Mouse (Mus musculus): Measurements from ENCODE around the gene Lpcat3.

DNA sequence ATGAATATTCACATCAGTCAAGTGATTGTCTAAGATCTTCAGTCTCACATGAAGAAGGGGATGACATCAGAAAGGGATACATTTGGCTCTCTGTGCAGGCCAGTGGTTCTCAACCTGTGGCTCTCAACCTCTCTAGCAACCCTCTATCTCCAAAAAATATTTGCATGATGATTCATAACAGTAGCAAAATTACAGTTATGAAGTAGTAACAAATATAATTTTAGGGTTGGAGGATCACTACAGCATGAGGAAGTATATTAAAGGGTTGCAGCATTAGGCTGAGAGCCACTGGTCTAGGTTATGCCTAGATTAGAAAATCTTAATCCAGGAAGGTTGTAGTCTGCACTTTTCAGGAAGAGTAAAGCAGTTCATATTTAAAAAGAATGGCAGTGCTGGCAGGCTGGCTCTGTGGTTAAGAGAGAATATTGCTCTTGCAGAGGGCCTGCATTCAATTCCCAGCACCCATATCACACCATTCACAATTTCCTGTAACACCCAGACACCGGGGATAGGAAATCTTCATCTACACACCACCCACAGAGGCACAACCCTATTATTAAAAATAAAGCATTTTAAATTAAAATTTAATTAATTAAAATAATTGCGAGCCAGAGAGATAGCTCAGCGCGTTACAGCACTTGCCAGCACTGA, 1.5 kb upstream of the Lpcat3 start:
- TF ChIP-seq CTCF (conservative IDR thresholded peaks at IDR 0.05; ENCODE audit: low read length) (no peak), POU5F1 (IDR thresholded peaks at IDR 0.05; ENCODE audit: borderline replicate concordance, low read length) (no peak)

Measured in E14TG2a.4 (cell line).